Mouse (Mus musculus): ENCODE results near the gene Itgb6. TPM values are rescaled to one million over a fixed set of nuclear protein-coding genes. Genes with fewer than 3 reads are reported as not detected.

Gene Itgb6
- polyA plus RNA-seq, 1 experiment from 2014 or later, result 8.9 TPM

- no peak overlapping the region for H3K27ac ChIP-seq (ENCODE audit: low read depth, low read length)
- H3K4me1 ChIP-seq (ENCODE audit: control insufficient read depth, insufficient read depth, low read length), result 0 out of 2 replicates have a peak, but pooled peaks cover 3% of the 10 kb centered on the region
- no peak overlapping the region for H3K9ac ChIP-seq (ENCODE audit: low read depth, low read length)
- no peak for ATAC-seq (ENCODE audit: low FRiP score, low TSS enrichment)
- no peak overlapping the region for H3K4me2 ChIP-seq (replicated peaks; ENCODE audit: low read depth, low read length)
- 73% methylated on average over 2 of the region's 2 CpGs for WGBS
- H3K36me3 ChIP-seq (ENCODE audit: control insufficient read depth, insufficient read depth, low read length), result no peaks in the 10 kb centered on the region
- no peak overlapping the region for H3K4me3 ChIP-seq (ENCODE audit: low read length)
- no peaks in the 10 kb centered on the region for H3K9me3 ChIP-seq (ENCODE audit: control insufficient read depth, low read length)
- no peaks in the 10 kb centered on the region for H3K27me3 ChIP-seq (ENCODE audit: control insufficient read depth, insufficient read depth, low read length)
Measured at GRCm38 (mm10) chr2:60632791-60633190, 89.7 kb downstream of the Itgb6 start.

GRCm38 (mm10) chr2:60630304-60630703, 92.1 kb downstream of the Itgb6 start:
- H3K27me3 ChIP-seq (ENCODE audit: control insufficient read depth, insufficient read depth, low read length), result no peaks in the 10 kb centered on the region
- no peaks in the 10 kb centered on the region for H3K9me3 ChIP-seq (ENCODE audit: control insufficient read depth, low read length)
- H3K9ac ChIP-seq (ENCODE audit: low read depth, low read length), result no peak overlapping the region
- no peaks in the 10 kb centered on the region for H3K36me3 ChIP-seq (ENCODE audit: control insufficient read depth, insufficient read depth, low read length)
- no peaks in the 10 kb centered on the region for H3K4me1 ChIP-seq (ENCODE audit: control insufficient read depth, insufficient read depth, low read length)
- no peak overlapping the region for H3K4me3 ChIP-seq (ENCODE audit: low read length)
- H3K27ac ChIP-seq (ENCODE audit: low read depth, low read length), result no peak overlapping the region
- 72% methylated on average over 2 of the region's 2 CpGs for WGBS
- H3K4me2 ChIP-seq (replicated peaks; ENCODE audit: low read depth, low read length), result no peak overlapping the region
- ATAC-seq (ENCODE audit: low FRiP score, low TSS enrichment), result no peak

- no peak overlapping the region for H3K9ac ChIP-seq (ENCODE audit: low read depth, low read length)
- H3K4me3 ChIP-seq (ENCODE audit: low read length), result no peak overlapping the region
- no peak overlapping the region for H3K27ac ChIP-seq (ENCODE audit: low read depth, low read length)
- H3K27me3 ChIP-seq (ENCODE audit: control insufficient read depth, insufficient read depth, low read length), result no peaks in the 10 kb centered on the region
- no peaks in the 10 kb centered on the region for H3K36me3 ChIP-seq (ENCODE audit: control insufficient read depth, insufficient read depth, low read length)
- ATAC-seq (ENCODE audit: low FRiP score, low TSS enrichment), result no peak
- no peaks in the 10 kb centered on the region for H3K4me1 ChIP-seq (ENCODE audit: control insufficient read depth, insufficient read depth, low read length)
- H3K9me3 ChIP-seq (ENCODE audit: control insufficient read depth, low read length), result no peaks in the 10 kb centered on the region
- no peak overlapping the region for H3K4me2 ChIP-seq (replicated peaks; ENCODE audit: low read depth, low read length)
- WGBS, result 88% methylated on average over 4 of the region's 4 CpGs
Measured at GRCm38 (mm10) chr2:60627952-60628351, 94.5 kb downstream of the Itgb6 start.

GRCm38 (mm10) chr2:60627515-60627914, 94.9 kb downstream of the Itgb6 start:
- Histone ChIP-seq H3K4me2 (replicated peaks; ENCODE audit: low read depth, low read length) (no peak overlapping the region), H3K27ac (ENCODE audit: low read depth, low read length) (no peak overlapping the region), H3K27me3 (ENCODE audit: control insufficient read depth, insufficient read depth, low read length) (no peaks in the 10 kb centered on the region), H3K4me1 (ENCODE audit: control insufficient read depth, insufficient read depth, low read length) (no peaks in the 10 kb centered on the region), H3K4me3 (ENCODE audit: low read length) (no peak overlapping the region), H3K9me3 (ENCODE audit: control insufficient read depth, low read length) (no peaks in the 10 kb centered on the region), H3K36me3 (ENCODE audit: control insufficient read depth, insufficient read depth, low read length) (no peaks in the 10 kb centered on the region), H3K9ac (ENCODE audit: low read depth, low read length) (no peak overlapping the region)
- WGBS, result 85% methylated on average over 10 of the region's 10 CpGs
- no peak for ATAC-seq (ENCODE audit: low FRiP score, low TSS enrichment)

- Histone ChIP-seq H3K4me3 (ENCODE audit: low read length) (no peak overlapping the region), H3K36me3 (ENCODE audit: control insufficient read depth, insufficient read depth, low read length) (no peaks in the 10 kb centered on the region), H3K4me2 (replicated peaks; ENCODE audit: low read depth, low read length) (no peak overlapping the region), H3K9me3 (ENCODE audit: control insufficient read depth, low read length) (no peaks in the 10 kb centered on the region), H3K27ac (ENCODE audit: low read depth, low read length) (no peak overlapping the region), H3K9ac (ENCODE audit: low read depth, low read length) (no peak overlapping the region), H3K27me3 (ENCODE audit: control insufficient read depth, insufficient read depth, low read length) (no peaks in the 10 kb centered on the region), H3K4me1 (ENCODE audit: control insufficient read depth, insufficient read depth, low read length) (no peaks in the 10 kb centered on the region)
- WGBS, result 47% methylated on average over 2 of the region's 2 CpGs
- ATAC-seq (ENCODE audit: low FRiP score, low TSS enrichment), result no peak
Measured at GRCm38 (mm10) chr2:60625766-60626165, 96.7 kb downstream of the Itgb6 start.

- H3K27me3 ChIP-seq (ENCODE audit: control insufficient read depth, insufficient read depth, low read length), result no peaks in the 10 kb centered on the region
- no peaks in the 10 kb centered on the region for H3K9me3 ChIP-seq (ENCODE audit: control insufficient read depth, low read length)
- no peak overlapping the region for H3K27ac ChIP-seq (ENCODE audit: low read depth, low read length)
- H3K9ac ChIP-seq (ENCODE audit: low read depth, low read length), result no peak overlapping the region
- H3K4me1 ChIP-seq (ENCODE audit: control insufficient read depth, insufficient read depth, low read length), result no peaks in the 10 kb centered on the region
- no peak for ATAC-seq (ENCODE audit: low FRiP score, low TSS enrichment)
- 78% methylated on average over 7 of the region's 7 CpGs for WGBS
- no peak overlapping the region for H3K4me2 ChIP-seq (replicated peaks; ENCODE audit: low read depth, low read length)
- no peak overlapping the region for H3K4me3 ChIP-seq (ENCODE audit: low read length)
- H3K36me3 ChIP-seq (ENCODE audit: control insufficient read depth, insufficient read depth, low read length), result no peaks in the 10 kb centered on the region
Measured at GRCm38 (mm10) chr2:60622161-60622560, 100.3 kb downstream of the Itgb6 start.

- H3K4me1 ChIP-seq (ENCODE audit: control insufficient read depth, insufficient read depth, low read length), result no peaks in the 10 kb centered on the region
- H3K36me3 ChIP-seq (ENCODE audit: control insufficient read depth, insufficient read depth, low read length), result no peaks in the 10 kb centered on the region
- H3K4me3 ChIP-seq (ENCODE audit: low read length), result no peak overlapping the region
- ATAC-seq (ENCODE audit: low FRiP score, low TSS enrichment), result no peak
- 92% methylated on average over 7 of the region's 7 CpGs for WGBS
- H3K27ac ChIP-seq (ENCODE audit: low read depth, low read length), result no peak overlapping the region
- no peak overlapping the region for H3K9ac ChIP-seq (ENCODE audit: low read depth, low read length)
- no peaks in the 10 kb centered on the region for H3K9me3 ChIP-seq (ENCODE audit: control insufficient read depth, low read length)
- no peak overlapping the region for H3K4me2 ChIP-seq (replicated peaks; ENCODE audit: low read depth, low read length)
- H3K27me3 ChIP-seq (ENCODE audit: control insufficient read depth, insufficient read depth, low read length), result no peaks in the 10 kb centered on the region
Measured at GRCm38 (mm10) chr2:60614758-60615157, 107.7 kb downstream of the Itgb6 start.

GRCm38 (mm10) chr2:60613857-60614228, 108.6 kb downstream of the Itgb6 start:
- no peak for ATAC-seq (ENCODE audit: low FRiP score, low TSS enrichment)
- no peak overlapping the region for H3K9ac ChIP-seq (ENCODE audit: low read depth, low read length)
- H3K9me3 ChIP-seq (ENCODE audit: control insufficient read depth, low read length), result no peaks in the 10 kb centered on the region
- WGBS, result 94% methylated on average over 3 of the region's 3 CpGs
- H3K4me1 ChIP-seq (ENCODE audit: control insufficient read depth, insufficient read depth, low read length), result no peaks in the 10 kb centered on the region
- no peaks in the 10 kb centered on the region for H3K27me3 ChIP-seq (ENCODE audit: control insufficient read depth, insufficient read depth, low read length)
- no peak overlapping the region for H3K27ac ChIP-seq (ENCODE audit: low read depth, low read length)
- no peak overlapping the region for H3K4me2 ChIP-seq (replicated peaks; ENCODE audit: low read depth, low read length)
- no peaks in the 10 kb centered on the region for H3K36me3 ChIP-seq (ENCODE audit: control insufficient read depth, insufficient read depth, low read length)
- no peak overlapping the region for H3K4me3 ChIP-seq (ENCODE audit: low read length)

GRCm38 (mm10) chr2:60612906-60613856, 109.3 kb downstream of the Itgb6 start:
- H3K4me1 ChIP-seq (ENCODE audit: control insufficient read depth, insufficient read depth, low read length), result no peaks in the 10 kb centered on the region
- ATAC-seq (ENCODE audit: low FRiP score, low TSS enrichment), result no peak
- no peaks in the 10 kb centered on the region for H3K36me3 ChIP-seq (ENCODE audit: control insufficient read depth, insufficient read depth, low read length)
- H3K9me3 ChIP-seq (ENCODE audit: control insufficient read depth, low read length), result no peaks in the 10 kb centered on the region
- no peak overlapping the region for H3K4me2 ChIP-seq (replicated peaks; ENCODE audit: low read depth, low read length)
- 89% methylated on average over 15 of the region's 15 CpGs for WGBS
- H3K27me3 ChIP-seq (ENCODE audit: control insufficient read depth, insufficient read depth, low read length), result no peaks in the 10 kb centered on the region
- H3K27ac ChIP-seq (ENCODE audit: low read depth, low read length), result no peak overlapping the region
- no peak overlapping the region for H3K9ac ChIP-seq (ENCODE audit: low read depth, low read length)
- H3K4me3 ChIP-seq (ENCODE audit: low read length), result no peak overlapping the region

Measured in kidney, embryonic 14.5 days (tissue).